Mouse (Mus musculus) spleen, adult 2 months (tissue): ENCODE measurements around the gene Fam120a.

Experiments
- CTCF ChIP-seq: fragments of 200-500 bp; IDR thresholded peaks from 2 replicates; pipeline ENCODE4 v1.5.1; 2011; ENCODE audit warnings: mild to moderate bottlenecking, inconsistent platforms; ENCODE audit not compliant: insufficient read depth, insufficient read length, insufficient replicate concordance; ENCODE audit errors: extremely low read depth
- POLR2A ChIP-seq: fragments of 200-500 bp; IDR thresholded peaks from 2 replicates; pipeline ENCODE4 v1.6.1; 2011; ENCODE audit warnings: low read depth, low read length, inconsistent platforms

GRCm38 (mm10) chr13:48971033-48971432 lies 3.2 kb upstream of the Fam120a start:
- TF ChIP-seq CTCF (no peak), POLR2A (no peak)
